Mouse (Mus musculus) liver, postnatal 0 days (tissue): ENCODE results near the gene Krt7.

Source experiments
- CTCF ChIP-seq: sonication (generic); IDR thresholded peaks from 2 replicates; pipeline ENCODE4 v1.5.1; 2016; ENCODE audit warnings: antibody characterized with exemption, low read depth
- EP300 ChIP-seq: IDR thresholded peaks from 2 replicates; pipeline ENCODE4 v1.6.1; 2016; ENCODE audit warnings: antibody characterized with exemption, low read depth, mild to moderate bottlenecking

DNA sequence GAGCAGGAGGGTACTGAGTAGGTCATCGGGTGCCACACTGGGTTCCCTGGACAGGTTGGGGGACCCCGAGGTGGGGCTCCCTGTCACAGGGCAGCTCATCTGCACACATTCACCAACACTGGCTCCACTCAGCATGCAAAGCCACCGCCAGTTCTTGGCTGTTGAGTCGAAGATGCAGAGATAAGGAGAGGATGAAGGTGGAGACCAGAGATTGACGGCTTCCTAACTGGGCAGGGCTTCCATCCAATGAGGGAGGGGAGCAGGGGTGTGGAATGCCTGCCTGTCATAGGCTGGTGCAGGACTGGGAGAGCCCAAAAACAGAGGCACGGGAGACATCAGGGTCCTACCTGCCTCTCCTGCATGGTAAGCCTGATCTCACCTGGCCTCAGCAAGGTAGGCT, 46.4 kb upstream of the Krt7 start:
- TF ChIP-seq CTCF (no peak), EP300 (no peak)
